Mouse (Mus musculus) midbrain, embryonic 16.5 days (tissue): ENCODE measurements at regions not wholly inside any gene's neighbourhood (a gene's known extent, or its start where the extent isn't known, plus 50 kb on each side); places are given as distances from the start of the nearest gene placed in this dataset.
A peak's percentile ranks its signal among the peaks of the same experiment; 100 is the strongest.

Experiments
- ATAC-seq: fragments of 200-750 bp; cut with Nextera tagmentation; 2 replicates; pipeline ENCODE4 v1.8.0; 2017; ENCODE audit warnings: moderate TSS enrichment
- H3K27ac ChIP-seq: fragments of 300-500 bp; sonication (generic); 2 replicates; pipeline ENCODE4 v1.5.1; 2014; ENCODE audit warnings: mild to moderate bottlenecking, low read length, mixed read lengths
- H3K27me3 ChIP-seq: fragments of 300-500 bp; sonication (generic); 2 replicates; pipeline ENCODE4 v1.6.1; 2014; ENCODE audit warnings: low read depth, low read length, mixed read lengths; ENCODE audit not compliant: control insufficient read depth, insufficient read depth
- H3K36me3 ChIP-seq: fragments of 300-500 bp; sonication (generic); 2 replicates; pipeline ENCODE4 v1.6.1; 2014; ENCODE audit warnings: mild to moderate bottlenecking, low read length, moderate library complexity, mixed read lengths; ENCODE audit not compliant: control insufficient read depth, insufficient read depth
- H3K4me1 ChIP-seq: fragments of 300-500 bp; sonication (generic); 2 replicates; pipeline ENCODE4 v1.6.1; 2014; ENCODE audit warnings: mild to moderate bottlenecking, low read length, mixed read lengths; ENCODE audit not compliant: control insufficient read depth, insufficient read depth
- H3K4me2 ChIP-seq: fragments of 300-500 bp; sonication (generic); 2 replicates; pipeline ENCODE4 v1.6.1; 2014; ENCODE audit warnings: mild to moderate bottlenecking, low read length, mixed read lengths
- H3K4me3 ChIP-seq: fragments of 300-500 bp; sonication (generic); 2 replicates; pipeline ENCODE4 v1.5.1; 2014; ENCODE audit warnings: low read depth, mild to moderate bottlenecking, low read length, moderate library complexity, mixed read lengths
- H3K9ac ChIP-seq: fragments of 300-500 bp; sonication (generic); 2 replicates; pipeline ENCODE4 v1.6.1; 2014; ENCODE audit warnings: low read depth, low read length, mixed read lengths
- H3K9me3 ChIP-seq: fragments of 300-500 bp; sonication (generic); replicated peaks from 2 replicates; pipeline ENCODE4 v1.6.1; 2014; ENCODE audit warnings: mild to moderate bottlenecking, low read length, mixed read lengths; ENCODE audit not compliant: control insufficient read depth, poor library complexity, severe bottlenecking
- WGBS: fragments of 180-500 bp; shearing (Covaris S2); extraction: QIAGEN DNeasy Blood & Tissue Kit; methylation state at CpG from one replicate; pipeline ENCODE4 v1.1.7; 2014; 5-methylcytosine and 5-hydroxymethylcytosine counted together

- ATAC-seq: no peak
- H3K4me3 ChIP-seq: no peak overlapping the region
- H3K9ac ChIP-seq: no peak overlapping the region
- 97% methylated on average over 2 of the region's 2 CpGs for WGBS
- H3K9me3 ChIP-seq: no peaks in the 10 kb centered on the region
- no peaks in the 10 kb centered on the region for H3K36me3 ChIP-seq
- no peak overlapping the region for H3K27ac ChIP-seq
- no peaks in the 10 kb centered on the region for H3K27me3 ChIP-seq
- no peak overlapping the region for H3K4me2 ChIP-seq
- H3K4me1 ChIP-seq: no peaks in the 10 kb centered on the region
Observed at GRCm38 (mm10) chr11:71401411-71402276, 171.1 kb upstream of the Nlrp1b start.

DNA sequence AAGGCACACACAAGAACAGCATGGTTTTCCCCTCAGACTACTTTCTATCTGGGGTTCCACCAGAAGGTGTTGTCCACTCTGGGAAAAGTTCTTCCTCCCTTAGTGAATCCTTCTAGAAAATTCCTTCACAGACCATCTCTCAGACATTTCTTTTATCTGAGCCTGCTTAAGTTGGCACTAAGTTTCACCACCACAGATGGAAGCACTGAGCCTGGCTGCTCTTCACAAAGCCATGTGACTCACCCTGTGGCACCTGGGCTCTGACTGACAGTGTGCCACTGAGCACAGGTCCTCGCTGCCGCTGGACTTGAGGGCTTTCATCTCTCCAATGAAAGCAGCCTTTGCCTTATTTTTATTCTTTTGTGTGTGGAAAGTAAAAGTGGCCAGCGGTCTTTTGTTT lies 173.8 kb upstream of the Nlrp1b start:
- no peaks in the 10 kb centered on the region for H3K27me3 ChIP-seq
- no peak for ATAC-seq
- no peaks in the 10 kb centered on the region for H3K4me1 ChIP-seq
- H3K9me3 ChIP-seq: no peaks in the 10 kb centered on the region
- H3K36me3 ChIP-seq: no peaks in the 10 kb centered on the region
- H3K4me2 ChIP-seq: no peak overlapping the region
- no peak overlapping the region for H3K9ac ChIP-seq
- H3K4me3 ChIP-seq: no peak overlapping the region
- 87% methylated on average over 3 of the region's 3 CpGs for WGBS
- H3K27ac ChIP-seq: no peak overlapping the region

DNA sequence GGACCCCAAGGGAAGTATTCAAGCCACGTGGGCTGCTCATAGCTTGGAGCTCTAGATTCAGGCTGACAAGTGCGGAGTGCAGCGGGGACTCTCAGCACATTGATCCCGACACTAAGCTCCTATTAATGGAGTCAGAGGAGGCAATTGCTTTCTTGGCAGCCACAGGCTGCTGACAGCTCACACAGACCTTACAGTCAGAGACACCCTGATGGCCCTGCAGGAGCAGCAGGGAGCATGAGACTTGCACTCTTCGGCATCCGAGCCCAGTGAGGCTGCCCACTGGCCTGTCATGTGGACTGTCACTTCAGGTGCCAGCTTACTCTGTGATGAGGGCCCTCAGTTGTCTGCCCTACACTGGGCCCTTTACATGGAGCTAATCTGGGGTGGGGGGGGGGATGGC lies 176.5 kb upstream of the Nlrp1b start:
- Histone ChIP-seq H3K9me3 (no peaks in the 10 kb centered on the region), H3K27me3 (no peaks in the 10 kb centered on the region), H3K4me1 (no peaks in the 10 kb centered on the region), H3K27ac (no peak overlapping the region), H3K9ac (no peak overlapping the region), H3K4me3 (no peak overlapping the region), H3K4me2 (no peak overlapping the region), H3K36me3 (no peaks in the 10 kb centered on the region)
- 40% methylated on average over 6 of the region's 6 CpGs for WGBS
- peak; percentile 45; the same call in 1 of the 2 replicates for ATAC-seq

DNA sequence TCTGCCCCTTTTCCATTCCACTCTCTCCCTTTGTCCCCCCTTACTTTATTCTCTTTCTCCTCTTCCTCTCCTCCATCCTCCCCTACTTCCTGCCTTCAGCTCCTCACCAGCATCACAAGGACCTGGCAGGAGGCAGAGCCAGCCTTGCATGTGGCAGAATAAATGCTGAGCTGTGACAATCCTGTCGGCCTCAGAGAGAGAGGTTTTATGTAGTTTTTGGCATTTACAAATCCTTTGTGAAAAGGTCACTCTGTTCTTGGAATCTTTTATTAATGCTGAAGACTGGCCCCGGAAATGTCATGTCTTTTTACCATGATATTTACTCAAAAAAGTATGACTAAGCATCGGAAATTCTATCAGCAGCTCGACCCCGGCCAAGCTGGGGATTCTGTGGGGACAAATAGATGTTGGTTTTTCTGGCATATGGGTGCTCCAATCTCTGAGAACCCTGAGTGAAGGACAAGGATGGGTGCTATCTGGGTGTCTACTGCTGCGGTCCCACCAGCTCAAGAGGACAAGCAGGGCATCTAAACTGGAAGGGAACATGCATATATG lies 178.8 kb upstream of the Nlrp1b start:
- Histone ChIP-seq H3K27me3 (no peaks in the 10 kb centered on the region), H3K9ac (no peak overlapping the region), H3K36me3 (no peaks in the 10 kb centered on the region), H3K9me3 (no peaks in the 10 kb centered on the region), H3K4me3 (no peak overlapping the region), H3K27ac (no peak overlapping the region), H3K4me1 (0 out of 2 replicates have a peak, but pooled peaks cover 1% of the 10 kb centered on the region), H3K4me2 (no peak overlapping the region)
- no peak for ATAC-seq
- WGBS: 70% methylated on average over 6 of the region's 6 CpGs

GRCm38 (mm10) chr11:71410582-71410981 lies 180.0 kb upstream of the Nlrp1b start:
- 89% methylated on average over 3 of the region's 3 CpGs for WGBS
- no peak overlapping the region for H3K4me3 ChIP-seq
- H3K4me2 ChIP-seq: no peak overlapping the region
- no peaks in the 10 kb centered on the region for H3K9me3 ChIP-seq
- no peak overlapping the region for H3K9ac ChIP-seq
- H3K27me3 ChIP-seq: no peaks in the 10 kb centered on the region
- no peak overlapping the region for H3K27ac ChIP-seq
- no peaks in the 10 kb centered on the region for H3K36me3 ChIP-seq
- ATAC-seq: no peak
- 0 out of 2 replicates have a peak, but pooled peaks cover 8% of the 10 kb centered on the region for H3K4me1 ChIP-seq

GRCm38 (mm10) chr11:71411958-71412357 lies 181.4 kb upstream of the Nlrp1b start:
- no peak overlapping the region for H3K4me3 ChIP-seq
- H3K27ac ChIP-seq: no peak overlapping the region
- H3K9me3 ChIP-seq: no peaks in the 10 kb centered on the region
- ATAC-seq: no peak
- no peaks in the 10 kb centered on the region for H3K27me3 ChIP-seq
- no peak overlapping the region for H3K9ac ChIP-seq
- 0 out of 2 replicates have a peak, but pooled peaks cover 8% of the 10 kb centered on the region for H3K4me1 ChIP-seq
- H3K36me3 ChIP-seq: no peaks in the 10 kb centered on the region
- 86% methylated on average over 1 of the region's 1 CpGs for WGBS
- no peak overlapping the region for H3K4me2 ChIP-seq

DNA sequence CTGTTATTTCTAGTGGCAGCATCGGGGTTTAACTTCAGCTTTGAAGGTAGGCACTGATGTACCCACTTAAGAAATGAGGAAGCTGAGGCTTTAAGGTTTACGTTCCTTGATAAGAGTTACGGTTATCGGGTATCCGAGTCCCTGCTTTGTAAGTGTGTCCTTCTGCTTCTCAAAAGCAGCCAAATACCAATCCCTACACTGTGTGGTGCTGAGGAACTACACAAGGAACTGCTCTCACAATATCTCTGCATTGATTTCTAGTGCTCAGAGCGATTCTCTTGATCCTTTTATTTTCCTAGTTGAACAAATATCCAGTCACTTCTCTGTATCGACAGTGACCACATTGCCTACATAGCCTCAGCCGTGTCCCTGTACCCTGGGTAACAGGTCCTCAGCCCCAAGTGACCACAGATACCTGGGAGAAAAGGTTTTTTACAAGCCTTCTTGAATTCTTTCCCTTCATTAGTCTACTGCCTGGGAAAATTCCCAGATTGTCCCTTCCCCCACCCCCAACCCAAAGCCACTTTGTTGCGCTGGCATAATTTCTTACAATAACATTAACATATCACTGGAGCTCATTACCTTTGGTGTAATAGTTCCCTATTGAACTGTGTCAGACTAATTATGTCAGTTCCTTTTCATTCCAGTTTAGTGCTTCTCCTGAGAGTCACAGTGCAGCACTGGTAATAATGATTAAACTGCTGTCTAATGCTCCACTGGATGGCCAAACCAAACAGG lies 184.0 kb upstream of the Nlrp1b start:
- WGBS: 46% methylated on average over 9 of the region's 9 CpGs
- H3K36me3 ChIP-seq: no peaks in the 10 kb centered on the region

DNA sequence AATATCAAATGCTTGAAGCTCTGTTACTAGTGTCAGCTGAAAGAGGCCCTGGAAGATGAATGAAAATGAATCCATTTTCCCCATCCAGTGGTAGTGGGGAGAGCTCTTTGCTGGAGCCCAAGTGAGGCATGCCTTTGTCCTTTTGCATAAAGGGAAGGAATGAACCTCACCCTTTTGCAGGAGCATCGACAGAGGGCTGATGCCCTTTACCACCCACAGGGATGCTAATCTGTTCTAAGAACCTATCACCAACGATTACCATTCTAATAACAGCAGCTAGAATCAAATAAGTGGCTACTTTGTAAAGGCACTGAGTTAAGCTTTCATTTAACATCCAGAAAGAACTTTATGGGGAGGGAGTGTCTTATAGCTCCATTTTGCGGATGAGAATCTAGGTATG lies 184.9 kb upstream of the Nlrp1b start:
- 27% methylated on average over 3 of the region's 3 CpGs for WGBS
- 0 out of 2 replicates have a peak overlapping the region, but pooled peaks have one; percentile 19 for H3K27ac ChIP-seq
- no peaks in the 10 kb centered on the region for H3K36me3 ChIP-seq
- no peaks in the 10 kb centered on the region for H3K27me3 ChIP-seq
- no peaks in the 10 kb centered on the region for H3K9me3 ChIP-seq
- no peak overlapping the region for H3K4me3 ChIP-seq
- ATAC-seq: no peak
- H3K4me1 ChIP-seq: 0 out of 2 replicates have a peak, but pooled peaks cover 8% of the 10 kb centered on the region
- H3K4me2 ChIP-seq: no peak overlapping the region
- no peak overlapping the region for H3K9ac ChIP-seq

More for the DNA sequence above, 184.0 kb upstream of the Nlrp1b start:
- Histone ChIP-seq H3K9me3 (no peaks in the 10 kb centered on the region), H3K27me3 (no peaks in the 10 kb centered on the region), H3K27ac (0 out of 2 replicates have a peak overlapping the region, but pooled peaks have one; percentile 6), H3K4me1 (0 out of 2 replicates have a peak, but pooled peaks cover 8% of the 10 kb centered on the region), H3K4me3 (no peak overlapping the region), H3K9ac (no peak overlapping the region), H3K4me2 (no peak overlapping the region)
- no peak for ATAC-seq
